16 mouse cellular contexts compared by ENCODE assay signal in the genomic region with DNA sequence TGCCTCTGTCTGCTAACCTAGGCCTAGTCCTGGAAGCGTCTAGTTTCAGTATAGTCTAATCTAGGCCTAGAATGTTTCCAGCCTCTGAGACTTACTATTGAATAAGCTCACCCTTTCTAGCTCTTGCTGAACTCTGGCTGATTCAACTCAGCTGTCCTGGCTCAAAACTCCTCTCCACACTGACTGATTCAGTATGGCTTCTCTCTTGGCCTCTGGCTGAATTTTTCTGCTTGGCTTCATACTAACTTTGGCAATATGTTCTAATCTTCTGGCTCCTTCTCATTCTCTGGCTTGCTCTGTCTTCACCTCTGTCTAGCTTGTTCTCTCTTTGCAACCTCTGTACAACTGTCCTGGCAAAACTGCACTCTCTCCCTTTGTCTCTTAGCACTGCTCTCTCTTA. TPM values are rescaled to one million over a fixed set of nuclear protein-coding genes. Genes with fewer than 3 reads are reported as not detected.
DNase-seq lines count a peak whose midpoint lies in the region; ATAC-seq and TF ChIP-seq lines count a peak whose summit lies in the region.
"Had no signal": no experiment of that assay in that cellular context is flagged by ENCODE, and none has a peak within 500 bp of the region (broad histone marks: within the 10 kb centered on the region; RNA-seq: fewer than 3 reads in every experiment).

No protein-coding gene starts in this region.

- no peaks in the 10 kb centered on the region for H3K9me3 ChIP-seq in embryonic facial prominence, embryonic 15.5 days (replicated peaks)
- no peaks in the 10 kb centered on the region for H3K9me3 ChIP-seq in embryonic facial prominence, embryonic 10.5 days
- no peaks in the 10 kb centered on the region for H3K9me3 ChIP-seq in kidney, postnatal 0 days (replicated peaks; ENCODE audit: low read length)
- H3K9me3 ChIP-seq in liver, postnatal 0 days (ENCODE audit: low read length), result no peaks in the 10 kb centered on the region
- no peaks in the 10 kb centered on the region for H3K9me3 ChIP-seq in forebrain, embryonic 10.5 days
- H3K9me3 ChIP-seq in forebrain, embryonic 16.5 days (ENCODE audit: control insufficient read depth, low read length), result no peaks in the 10 kb centered on the region
- H3K9me3 ChIP-seq: heart, embryonic 13.5 days; limb, embryonic 10.5 days; neural tube, embryonic 12.5 days had no signal

- peaks cover 3% of the 10 kb centered on the region; the same call in 1 of the 2 replicates for H3K36me3 ChIP-seq in embryonic facial prominence, embryonic 15.5 days
- peaks cover 35% of the 10 kb centered on the region for H3K36me3 ChIP-seq in embryonic facial prominence, embryonic 10.5 days (replicated peaks)
- H3K36me3 ChIP-seq in kidney, postnatal 0 days (ENCODE audit: insufficient read depth, low read length), result no peaks in the 10 kb centered on the region
- H3K36me3 ChIP-seq in liver, postnatal 0 days (replicated peaks; ENCODE audit: insufficient read depth, low read length), result 0 out of 2 replicates have a peak, but pooled peaks cover 4% of the 10 kb centered on the region
- H3K36me3 ChIP-seq in forebrain, embryonic 10.5 days (replicated peaks), result peaks cover 39% of the 10 kb centered on the region
- H3K36me3 ChIP-seq in forebrain, embryonic 16.5 days (ENCODE audit: control insufficient read depth, insufficient read depth), result peaks cover 6% of the 10 kb centered on the region; the same call in 1 of the 2 replicates

- WGBS in embryonic facial prominence, embryonic 15.5 days, result 81% methylated on average over 1 of the region's 1 CpGs
- 88% methylated on average over 1 of the region's 1 CpGs for WGBS in embryonic facial prominence, embryonic 10.5 days
- WGBS in kidney, postnatal 0 days, result 70% methylated on average over 1 of the region's 1 CpGs
- 70% methylated on average over 1 of the region's 1 CpGs for WGBS in liver, postnatal 0 days (ENCODE audit: insufficient replicate concordance)
- 81% methylated on average over 1 of the region's 1 CpGs for WGBS in forebrain, embryonic 10.5 days
- 92% methylated on average over 1 of the region's 1 CpGs for WGBS in forebrain, embryonic 16.5 days

- no peak overlapping the region for H3K4me3 ChIP-seq in embryonic facial prominence, embryonic 15.5 days (replicated peaks)
- no peak overlapping the region for H3K4me3 ChIP-seq in embryonic facial prominence, embryonic 10.5 days
- H3K4me3 ChIP-seq in kidney, postnatal 0 days (replicated peaks; ENCODE audit: low read depth, low read length), result no peak overlapping the region
- no peak overlapping the region for H3K4me3 ChIP-seq in liver, postnatal 0 days (ENCODE audit: low read depth, low read length)
- no peak overlapping the region for H3K4me3 ChIP-seq in forebrain, embryonic 10.5 days
- no peak overlapping the region for H3K4me3 ChIP-seq in forebrain, embryonic 16.5 days (replicated peaks; ENCODE audit: low read length)
- H3K4me3 ChIP-seq: heart, embryonic 13.5 days; limb, embryonic 10.5 days; neural tube, embryonic 12.5 days had no signal

- no peak overlapping the region for H3K9ac ChIP-seq in embryonic facial prominence, embryonic 15.5 days
- H3K9ac ChIP-seq in kidney, postnatal 0 days (ENCODE audit: low read depth, low read length), result no peak overlapping the region
- H3K9ac ChIP-seq in liver, postnatal 0 days (replicated peaks), result no peak overlapping the region
- no peak overlapping the region for H3K9ac ChIP-seq in forebrain, embryonic 16.5 days (replicated peaks; ENCODE audit: low read depth, low read length)
- H3K9ac ChIP-seq: heart, embryonic 13.5 days; neural tube, embryonic 12.5 days had no signal

- ATAC-seq in embryonic facial prominence, embryonic 15.5 days (ENCODE audit: insufficient number of reproducible peaks, low FRiP score, low TSS enrichment, low read depth), result no peak
- no peak for ATAC-seq in kidney, postnatal 0 days (replicated peaks; ENCODE audit: low FRiP score, low read depth)
- no peak for ATAC-seq in liver, postnatal 0 days
- ATAC-seq in forebrain, embryonic 16.5 days, result no peak
- ATAC-seq: hindbrain, postnatal 0 days; midbrain, embryonic 16.5 days had no signal

- 0 out of 2 replicates have a peak overlapping the region, but pooled peaks have one; percentile 28 for H3K27ac ChIP-seq in embryonic facial prominence, embryonic 15.5 days (replicated peaks)
- no peak overlapping the region for H3K27ac ChIP-seq in embryonic facial prominence, embryonic 10.5 days (replicated peaks)
- H3K27ac ChIP-seq in kidney, postnatal 0 days, result peak overlapping the region; percentile 67; the same call in 1 of the 2 replicates
- H3K27ac ChIP-seq in liver, postnatal 0 days (ENCODE audit: low read depth), result peak overlapping the region; percentile 70
- no peak overlapping the region for H3K27ac ChIP-seq in forebrain, embryonic 10.5 days
- H3K27ac ChIP-seq in forebrain, embryonic 16.5 days (ENCODE audit: low read length), result no peak overlapping the region
- H3K27ac ChIP-seq: hindbrain, postnatal 0 days; limb, embryonic 10.5 days; neural tube, embryonic 12.5 days had no signal

- H3K4me1 ChIP-seq in embryonic facial prominence, embryonic 15.5 days, result peaks cover 25% of the 10 kb centered on the region
- H3K4me1 ChIP-seq in embryonic facial prominence, embryonic 10.5 days, result peaks cover 30% of the 10 kb centered on the region
- H3K4me1 ChIP-seq in kidney, postnatal 0 days (replicated peaks; ENCODE audit: insufficient read depth, low read length), result peaks cover 33% of the 10 kb centered on the region
- H3K4me1 ChIP-seq in liver, postnatal 0 days (ENCODE audit: insufficient read depth), result peaks cover 35% of the 10 kb centered on the region
- H3K4me1 ChIP-seq in forebrain, embryonic 10.5 days, result peaks cover 32% of the 10 kb centered on the region
- H3K4me1 ChIP-seq in forebrain, embryonic 16.5 days (replicated peaks; ENCODE audit: control insufficient read depth, insufficient read depth, low read length), result peaks cover 15% of the 10 kb centered on the region

- no peak overlapping the region for H3K4me2 ChIP-seq in embryonic facial prominence, embryonic 15.5 days (replicated peaks)
- no peak overlapping the region for H3K4me2 ChIP-seq in kidney, postnatal 0 days (ENCODE audit: low read length)
- no peak overlapping the region for H3K4me2 ChIP-seq in liver, postnatal 0 days (ENCODE audit: low read depth, low read length)
- no peak overlapping the region for H3K4me2 ChIP-seq in forebrain, embryonic 16.5 days (ENCODE audit: low read length)
- H3K4me2 ChIP-seq: heart, embryonic 13.5 days; neural tube, embryonic 12.5 days had no signal

- no peak for DNase-seq in embryonic facial prominence, embryonic 10.5 days (ENCODE audit: low spot score)
- peak; percentile 65 for DNase-seq in kidney, postnatal 0 days (ENCODE audit: low spot score)
- no peak for DNase-seq in kidney, postnatal 25 days
- peak; percentile 45 for DNase-seq in fat pad, adult 2 months (ENCODE audit: extremely low read depth, low read depth, low spot score)
- DNase-seq in liver, postnatal 0 days, result no peak
- DNase-seq in forebrain, embryonic 10.5 days (ENCODE audit: extremely low spot score, low spot score), result no peak
- DNase-seq: adrenal gland, adult 8-10 months; layer of hippocampus, adult 9-11 months; thymus, adult 18-20 months had no signal

- TF ChIP-seq EP300 in liver, postnatal 0 days (IDR thresholded peaks at IDR 0.05; ENCODE audit: low read depth), result no peak

- TF ChIP-seq CTCF in kidney, postnatal 0 days (IDR thresholded peaks at IDR 0.05; ENCODE audit: low read depth), result no peak
- no peak for TF ChIP-seq CTCF in liver, postnatal 0 days (IDR thresholded peaks at IDR 0.05; ENCODE audit: low read depth)

- H3K27me3 ChIP-seq in embryonic facial prominence, embryonic 15.5 days, result no peaks in the 10 kb centered on the region
- no peaks in the 10 kb centered on the region for H3K27me3 ChIP-seq in embryonic facial prominence, embryonic 10.5 days (replicated peaks; ENCODE audit: low read depth, poor library complexity, severe bottlenecking)
- no peaks in the 10 kb centered on the region for H3K27me3 ChIP-seq in kidney, postnatal 0 days (ENCODE audit: insufficient read depth, low read length)
- no peaks in the 10 kb centered on the region for H3K27me3 ChIP-seq in liver, postnatal 0 days (ENCODE audit: insufficient read depth, low read length)
- H3K27me3 ChIP-seq in forebrain, embryonic 10.5 days (ENCODE audit: poor library complexity, severe bottlenecking), result no peaks in the 10 kb centered on the region
- no peaks in the 10 kb centered on the region for H3K27me3 ChIP-seq in forebrain, embryonic 16.5 days (replicated peaks; ENCODE audit: control insufficient read depth, insufficient read depth, low read length)
- H3K27me3 ChIP-seq: heart, embryonic 13.5 days; neural tube, embryonic 12.5 days had no signal

RNA-seq across cellular contexts. Expression of a gene that starts 35.7 kb away (rescaled TPM):
- polyA plus RNA-seq in embryonic facial prominence, embryonic 15.5 days (2015; fragmentation: Nextera tagmentation; extraction: Ambion mirVana), result 17.8 and 18.9 TPM in 2 replicates
- polyA plus RNA-seq in embryonic facial prominence, embryonic 10.5 days (2016; fragmentation: Nextera tagmentation; extraction: Ambion mirVana), result 13.7 and 13.8 TPM in 2 replicates
- 13.3 and 13.5 TPM in 2 replicates for polyA plus RNA-seq in kidney, postnatal 0 days (2015; fragmentation: Nextera tagmentation; extraction: Ambion mirVana)
- 3.2 and 3.7 TPM in 2 replicates for polyA plus RNA-seq in liver, postnatal 0 days (2015; fragmentation: Nextera tagmentation; extraction: Ambion mirVana)
- 13.9 and 16.2 TPM in 2 replicates for polyA plus RNA-seq in forebrain, embryonic 10.5 days (2016; fragmentation: Nextera tagmentation; extraction: Ambion mirVana)
- 56.8 and 57.8 TPM in 2 replicates for polyA plus RNA-seq in forebrain, embryonic 16.5 days (2015; fragmentation: Nextera tagmentation; extraction: Ambion mirVana)

RNA-seq across cellular contexts. Expression of a gene that starts 59.7 kb away (rescaled TPM):
- 4.2 and 5.1 TPM in 2 replicates for polyA plus RNA-seq in embryonic facial prominence, embryonic 15.5 days (2015; fragmentation: Nextera tagmentation; extraction: Ambion mirVana)
- 1.2 and 1.5 TPM in 2 replicates for polyA plus RNA-seq in embryonic facial prominence, embryonic 10.5 days (2016; fragmentation: Nextera tagmentation; extraction: Ambion mirVana)
- polyA plus RNA-seq in kidney, postnatal 0 days (2015; fragmentation: Nextera tagmentation; extraction: Ambion mirVana), result 2.9 TPM in 2 replicates
- 0.09 and 0.11 TPM in 2 replicates for polyA plus RNA-seq in liver, postnatal 0 days (2015; fragmentation: Nextera tagmentation; extraction: Ambion mirVana)
- 2.4 and 2.6 TPM in 2 replicates for polyA plus RNA-seq in forebrain, embryonic 10.5 days (2016; fragmentation: Nextera tagmentation; extraction: Ambion mirVana)
- 4.6 and 5.6 TPM in 2 replicates for polyA plus RNA-seq in forebrain, embryonic 16.5 days (2015; fragmentation: Nextera tagmentation; extraction: Ambion mirVana)

Comparison
In these comparisons a context has a peak if more than half of its experiments do, and no peak if none do; other contexts are left out.
1. H3K27ac ChIP-seq: peak in embryonic facial prominence, embryonic 15.5 days (single experiment), kidney, postnatal 0 days (single experiment) and liver, postnatal 0 days (single experiment); none in embryonic facial prominence, embryonic 10.5 days (single experiment), forebrain, embryonic 10.5 days (single experiment) and forebrain, embryonic 16.5 days (single experiment).
2. DNase-seq: peak in kidney, postnatal 0 days (single experiment) and fat pad, adult 2 months (single experiment); none in embryonic facial prominence, embryonic 10.5 days (single experiment), kidney, postnatal 25 days (0 of 2), liver, postnatal 0 days (single experiment) and forebrain, embryonic 10.5 days (single experiment).